11 mouse cellular contexts compared by ENCODE assay signal in genomic region chr2:181048986-181049385, GRCm38 (mm10). TPM values are rescaled to one million over a fixed set of nuclear protein-coding genes. Genes with fewer than 3 reads are reported as not detected.
"Had no signal": no experiment of that assay in that cellular context is flagged by ENCODE, and none has a peak within 500 bp of the region (broad histone marks: within the 10 kb centered on the region; RNA-seq: fewer than 3 reads in every experiment).

No protein-coding gene starts in this region.

- DNase-seq: heart, postnatal 14 days; heart, postnatal 36 days; kidney, adult 8-10 months; kidney, adult 9 months; kidney, postnatal 10 days; kidney, postnatal 25 days; layer of hippocampus, adult 9-11 months; layer of hippocampus, postnatal 36 days had no signal

RNA-seq across cellular contexts. Expression of gene Chrna4, which starts 5.6 kb away (rescaled TPM):
- total RNA-seq: heart, postnatal 25 days; heart, postnatal 36 days; hematopoietic stem cell, adult 5-6 weeks had no signal
- polyA plus RNA-seq: inflammation-experienced regulatory T-cells, adult 6 months had no signal
